Mouse (Mus musculus): ENCODE measurements around the gene Il22ra2. TPM values are rescaled to one million over a fixed set of nuclear protein-coding genes. Genes with fewer than 3 reads are reported as not detected.
"Not testable (repeated sequence)": the region's sequence is repeated elsewhere in the genome, so short reads cannot be mapped to it uniquely, and the experiment has no call there.

Gene Il22ra2
- total RNA-seq, 2 experiments from 2014 or later = not detected

DNA sequence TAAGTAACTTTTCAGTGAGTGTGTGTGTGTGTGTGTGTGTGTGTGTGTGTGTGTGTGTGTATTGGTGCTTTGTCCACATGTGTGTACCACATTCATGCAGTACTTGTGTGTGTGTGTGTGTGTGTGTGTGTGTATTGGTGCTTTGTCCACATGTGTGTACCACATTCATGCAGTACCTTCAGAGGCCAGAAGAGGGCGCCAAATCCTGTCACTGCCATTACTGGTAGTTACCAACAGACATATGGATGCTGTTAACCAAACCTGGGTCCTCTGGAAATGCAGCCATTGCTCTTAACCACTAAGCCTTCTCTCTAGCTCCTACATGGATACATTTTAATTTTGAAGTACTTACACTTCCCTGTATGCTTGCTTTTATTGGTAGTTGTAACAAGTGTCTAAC, 20.3 kb upstream of the Il22ra2 start:
- DNase-seq = not testable (repeated sequence)

DNA sequence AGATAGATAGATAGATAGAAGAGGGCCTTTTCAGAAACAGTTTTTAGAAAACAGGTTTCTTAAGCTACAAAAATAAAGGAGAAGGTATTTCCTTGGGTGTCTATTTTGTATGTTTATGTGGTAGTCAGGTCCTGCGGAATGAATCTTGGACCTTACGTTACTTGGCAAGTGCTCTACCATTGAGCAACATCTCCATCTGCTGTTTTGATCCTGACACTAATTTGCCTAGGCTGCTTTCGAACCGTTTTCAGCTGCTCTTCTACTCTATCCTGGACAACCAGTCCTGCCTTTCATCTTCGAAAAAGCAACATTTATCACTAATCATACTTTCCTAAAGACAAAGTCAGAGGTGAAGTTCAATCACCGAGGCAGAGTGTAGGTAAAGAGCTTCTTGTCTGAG, 18.6 kb upstream of the Il22ra2 start:
- no peak for DNase-seq

DNA sequence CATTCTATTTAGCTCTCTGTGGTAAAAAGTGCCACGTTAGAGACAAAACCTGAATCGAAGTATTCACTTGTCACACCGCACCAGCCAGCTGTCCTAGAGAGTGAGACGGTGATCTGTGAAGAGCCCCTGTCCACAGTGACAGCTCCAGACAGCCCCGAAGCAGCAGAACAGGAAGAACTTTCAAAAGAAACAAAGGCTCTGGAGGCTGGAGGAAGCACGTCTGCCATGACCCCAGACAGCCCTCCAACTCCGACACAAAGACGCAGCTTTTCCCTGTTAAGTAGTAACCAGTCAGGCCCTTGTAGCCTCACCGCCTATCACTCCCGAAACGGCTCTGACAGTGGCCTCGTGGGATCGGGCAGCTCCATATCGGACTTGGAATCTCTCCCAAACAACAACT, 12.7 kb upstream of the Il22ra2 start:
- no peak for DNase-seq

DNA sequence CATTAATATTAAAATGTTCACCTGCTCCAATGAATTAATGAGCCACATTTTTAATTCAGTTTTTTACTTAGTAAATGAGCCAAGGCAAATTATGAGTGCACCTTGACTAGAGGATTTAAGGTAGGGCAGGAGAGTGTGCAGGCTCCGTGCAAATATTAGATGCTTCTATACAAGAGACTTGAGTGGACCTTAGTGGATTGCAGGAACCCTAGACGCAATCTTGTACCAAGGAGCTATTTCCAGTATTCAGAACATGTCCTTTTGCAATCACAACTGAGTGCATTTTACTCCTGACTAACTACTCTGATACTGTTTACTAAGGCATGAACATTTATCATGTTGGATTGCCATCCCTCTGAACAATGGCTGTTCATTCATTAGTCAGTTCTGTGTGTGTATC, 10.2 kb upstream of the Il22ra2 start:
- DNase-seq = no peak

DNA sequence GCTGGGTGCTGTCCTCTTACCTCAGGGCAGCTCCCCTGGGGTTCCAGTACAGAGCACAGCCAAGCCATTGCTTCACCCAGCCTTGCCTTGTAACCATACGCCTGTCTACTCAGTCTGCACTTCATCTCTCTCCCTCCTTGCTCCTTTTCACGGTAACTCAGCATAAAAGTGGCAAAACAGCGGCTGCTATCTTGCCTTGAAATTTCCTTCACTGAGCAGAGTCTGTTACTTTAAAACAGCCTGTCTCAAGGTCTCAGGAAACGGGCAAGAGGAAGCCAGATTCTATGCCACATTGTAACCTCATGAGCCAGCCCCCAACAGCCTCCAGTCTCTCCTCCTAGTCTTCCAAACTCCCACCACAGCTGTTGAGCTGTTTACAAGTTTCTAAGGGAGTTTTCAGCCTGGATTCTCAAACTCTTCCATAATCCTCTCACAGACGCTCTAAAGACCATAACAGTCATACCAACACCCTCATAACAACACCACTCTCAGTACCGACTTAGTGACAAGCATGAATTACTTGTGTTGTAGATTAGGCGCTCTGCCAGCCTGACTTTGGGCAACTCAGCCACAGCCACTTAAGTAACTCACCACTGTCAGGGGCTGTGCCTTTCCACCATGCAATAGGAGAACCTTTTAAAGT, 8.6 kb upstream of the Il22ra2 start:
- DNase-seq = no peak

DNA sequence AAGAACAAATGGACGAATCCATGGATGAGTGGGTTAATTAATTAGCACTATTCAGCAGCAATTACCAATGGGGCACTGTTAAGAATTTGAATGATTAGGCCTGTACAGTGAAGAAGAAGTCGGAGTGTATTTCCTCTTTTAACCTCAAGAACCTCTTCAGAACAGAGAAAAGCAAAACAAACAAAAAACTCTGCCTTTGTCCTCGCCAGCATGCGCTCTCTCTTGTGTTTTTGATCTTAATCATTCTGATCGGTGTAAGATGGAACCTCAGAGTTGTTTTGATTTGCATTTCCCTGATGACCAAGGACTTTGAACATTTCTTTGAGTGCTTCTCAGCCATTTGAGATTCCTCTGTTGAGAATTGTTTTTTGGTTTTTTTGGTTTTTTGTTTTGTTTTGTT, 2.1 kb upstream of the Il22ra2 start:
- no peak for DNase-seq

DNA sequence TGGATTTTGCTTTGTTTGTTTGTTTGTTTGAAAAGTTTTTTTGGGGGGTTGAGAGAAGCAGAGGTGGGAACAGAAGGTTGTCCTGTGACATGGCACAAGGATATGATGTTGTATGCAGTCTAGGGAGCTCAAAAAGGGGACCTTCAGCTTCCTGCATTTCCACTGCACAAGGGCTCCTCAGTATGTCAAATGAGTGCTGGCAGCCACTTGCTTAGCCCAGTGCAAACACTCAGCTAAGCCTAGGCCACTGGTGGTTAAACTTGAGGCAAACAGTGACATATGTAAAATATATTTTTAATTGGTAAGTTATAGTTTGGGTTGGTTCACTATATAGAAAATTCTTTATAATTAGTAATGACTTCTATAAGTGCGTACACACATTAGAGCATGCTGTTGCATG, 2.8 kb downstream of the Il22ra2 start:
- no peak for DNase-seq

DNA sequence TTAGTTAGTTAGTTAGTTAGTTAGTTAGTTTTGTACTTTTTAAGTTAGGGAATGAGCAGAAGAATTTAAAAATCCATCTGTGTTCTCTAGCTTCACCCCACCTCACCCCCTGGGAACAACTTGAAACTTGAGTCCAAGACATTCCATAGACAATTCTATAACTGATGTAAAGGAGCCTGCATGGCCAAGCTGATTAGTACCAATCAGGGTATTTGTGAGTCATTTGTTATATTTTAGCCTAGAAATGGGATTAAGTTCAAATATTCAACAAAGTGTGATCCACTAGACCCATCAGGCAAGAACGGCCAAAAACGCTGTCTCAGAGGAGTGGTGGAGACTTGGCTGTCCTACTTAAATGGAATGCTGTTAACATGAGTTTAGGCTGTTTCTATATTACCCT, 5.5 kb downstream of the Il22ra2 start:
- no peak for DNase-seq

DNA sequence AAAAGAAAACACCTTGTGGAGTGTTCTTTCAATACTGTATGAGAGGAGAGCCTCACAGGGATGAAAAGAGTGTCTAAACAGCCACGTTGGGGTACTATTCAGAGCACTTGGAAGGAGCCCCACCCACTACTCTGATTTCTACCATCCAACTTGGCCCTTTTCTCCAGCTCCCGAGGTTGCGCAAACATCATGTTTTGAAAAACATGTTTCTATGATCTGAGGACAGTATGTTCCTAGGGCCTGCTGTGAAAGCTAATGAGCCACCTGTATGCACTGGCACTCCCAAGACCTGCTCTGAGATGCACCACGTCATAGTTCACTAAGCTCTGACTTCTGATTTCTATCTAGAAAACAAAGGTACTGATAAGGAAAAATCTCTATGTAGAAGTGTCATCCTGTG, 6.0 kb downstream of the Il22ra2 start:
- DNase-seq = no peak

DNA sequence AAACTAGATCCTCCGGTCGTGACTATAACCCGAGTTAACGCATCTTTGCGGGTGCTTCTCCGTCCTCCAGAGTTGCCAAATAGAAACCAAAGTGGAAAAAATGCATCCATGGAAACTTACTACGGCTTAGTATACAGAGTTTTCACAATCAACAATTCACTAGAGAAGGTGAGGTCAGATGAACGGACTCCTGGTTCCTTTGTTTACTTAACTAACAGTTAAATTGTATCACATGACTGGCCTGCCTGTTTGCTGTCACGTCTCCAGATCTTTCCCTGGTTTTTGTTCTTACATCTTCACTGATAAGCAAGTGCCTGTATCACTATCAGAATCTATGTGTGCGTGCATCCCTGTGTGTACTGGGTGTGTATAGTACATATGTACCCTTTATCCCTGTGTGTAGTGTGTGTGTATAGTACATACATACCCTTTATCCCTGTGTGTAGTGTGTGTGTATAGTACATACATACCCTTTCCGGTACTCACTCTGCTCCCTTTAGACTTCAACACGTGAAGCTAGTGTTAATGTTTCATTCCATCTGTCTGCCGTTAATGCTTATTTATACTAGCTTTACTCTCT, 9.9 kb downstream of the Il22ra2 start:
- no peak for DNase-seq

DNA sequence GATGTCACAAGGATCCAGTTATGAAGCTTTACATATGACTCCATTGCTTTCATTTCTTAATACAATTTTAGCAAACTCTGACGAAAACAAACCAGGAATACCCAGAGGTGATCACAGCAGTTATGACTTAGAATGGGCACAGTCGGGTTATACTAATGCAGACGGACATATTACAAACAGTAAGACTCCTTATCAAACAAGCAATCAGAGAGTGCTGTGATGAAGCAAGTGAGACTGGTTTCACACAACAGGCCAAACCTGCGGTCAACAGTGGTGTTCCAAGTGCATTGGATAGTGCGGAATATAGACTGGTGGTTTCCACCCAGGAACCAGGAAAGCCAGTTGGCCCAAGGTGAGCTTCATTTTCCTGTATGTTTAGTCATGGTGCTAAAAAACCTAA, 17.1 kb downstream of the Il22ra2 start:
- no peak for DNase-seq

DNA sequence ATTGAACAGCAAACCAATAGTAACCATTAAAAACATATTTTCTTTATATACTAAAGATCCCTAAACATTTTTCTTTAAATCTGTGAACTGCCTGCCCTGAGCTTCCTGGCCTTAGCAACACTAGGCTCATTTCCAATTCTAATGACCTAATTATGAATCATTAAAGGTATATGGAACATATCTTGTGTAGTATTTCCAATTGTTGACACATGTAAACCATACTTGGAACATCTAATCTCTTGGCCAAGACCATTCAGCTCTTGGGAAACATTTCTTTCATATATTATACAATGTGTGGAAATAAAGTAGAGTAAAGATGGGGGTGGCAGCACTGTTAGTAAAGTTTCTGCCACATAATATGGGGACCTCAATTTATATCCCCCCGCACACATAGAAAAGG, 17.8 kb downstream of the Il22ra2 start:
- DNase-seq = no peak

DNA sequence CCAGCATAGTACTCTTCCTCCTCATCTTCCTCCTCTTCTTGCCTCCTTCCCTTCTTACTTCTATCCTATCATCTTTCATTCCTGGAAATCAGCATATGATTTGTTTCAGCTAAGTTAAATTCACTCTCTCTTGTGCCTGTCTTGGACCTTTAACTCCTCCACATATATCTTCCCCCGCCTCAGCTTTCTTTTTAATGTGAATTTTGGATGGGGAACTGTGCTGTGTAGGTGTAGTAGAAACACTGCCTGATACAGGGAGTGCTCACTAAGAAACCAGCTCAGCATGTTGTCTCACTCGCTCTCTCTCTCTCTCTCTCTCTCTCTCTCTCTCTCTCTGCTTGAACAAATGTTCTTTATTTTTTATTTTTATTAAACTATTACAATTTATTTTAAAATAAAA, 23.3 kb downstream of the Il22ra2 start:
- no peak for DNase-seq

DNA sequence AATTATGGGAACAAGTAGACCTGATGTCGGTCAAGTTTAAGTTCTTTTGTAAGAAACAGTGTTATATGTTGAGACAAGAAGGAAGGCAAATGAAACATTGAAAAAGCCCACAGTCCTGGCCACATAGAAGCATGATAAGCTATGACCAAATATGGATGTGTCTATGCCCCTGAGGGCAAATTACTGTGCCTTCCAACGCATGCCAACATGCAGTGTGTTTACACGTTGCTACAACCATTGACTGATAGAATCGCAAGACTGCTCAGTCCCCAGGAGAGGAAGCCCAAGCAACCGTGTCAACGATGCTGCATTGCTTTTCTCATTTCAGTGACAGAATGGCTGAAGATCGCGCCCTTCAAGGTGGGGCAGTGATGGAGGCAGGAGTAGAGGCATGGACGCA, 35.6 kb downstream of the Il22ra2 start:
- no peak for DNase-seq

DNA sequence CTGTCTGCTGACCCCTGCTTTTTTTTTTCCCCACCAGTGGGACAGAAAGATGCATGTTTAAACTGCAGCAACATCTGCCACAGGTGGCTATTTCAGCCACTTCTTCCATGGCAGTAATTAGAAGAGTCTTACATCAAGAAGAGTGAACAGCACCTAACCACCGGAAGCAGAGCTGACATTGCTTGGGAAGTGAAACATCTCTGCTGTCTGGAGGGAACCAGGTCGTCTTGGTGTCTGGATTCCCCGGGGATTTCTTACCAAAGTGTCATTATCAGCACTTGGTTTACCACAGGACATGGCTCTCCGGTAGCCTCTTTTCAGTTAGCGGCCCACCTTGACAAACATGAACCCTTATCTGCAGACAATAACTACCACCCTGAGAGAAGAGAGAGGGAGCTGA, 38.2 kb downstream of the Il22ra2 start:
- no peak for DNase-seq

DNA sequence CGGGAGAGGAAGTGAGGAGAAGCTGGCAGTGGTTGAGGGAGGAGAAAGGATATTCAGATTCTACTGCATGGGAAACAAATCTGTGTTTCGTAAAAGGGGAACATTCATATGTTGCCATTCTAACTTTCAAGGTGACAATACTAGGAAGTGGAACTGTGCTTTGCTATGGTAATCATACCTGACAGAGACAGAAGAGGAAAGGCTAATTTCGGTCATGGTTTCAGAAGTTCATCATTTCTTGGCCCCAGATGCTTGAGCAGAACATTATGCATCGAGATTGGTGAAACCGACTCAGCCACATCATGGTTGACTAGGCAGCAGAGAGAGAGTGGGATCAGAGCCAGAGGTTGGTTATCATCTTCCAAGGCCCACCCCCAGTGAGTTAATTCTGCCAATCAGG, 47.2 kb downstream of the Il22ra2 start:
- no peak for DNase-seq

DNA sequence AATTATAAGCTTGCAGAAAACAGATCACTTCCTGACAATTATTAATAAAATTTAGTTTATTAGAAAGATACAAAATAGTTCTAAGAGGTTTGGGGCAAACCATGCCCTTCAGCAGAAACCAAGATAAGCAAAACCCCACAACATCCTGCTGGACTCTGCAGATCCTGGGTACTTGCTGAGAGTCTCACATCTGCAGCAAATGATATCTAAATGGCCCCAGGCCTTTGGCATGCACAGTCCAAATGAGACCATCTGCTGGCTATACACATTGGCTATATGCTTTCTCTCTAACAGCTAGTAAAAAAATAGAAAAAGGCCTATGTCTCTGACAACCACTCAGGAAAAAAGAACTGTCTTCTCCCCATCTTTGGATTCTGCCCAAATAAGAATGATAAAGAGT, 50.2 kb downstream of the Il22ra2 start:
- no peak for DNase-seq

DNA sequence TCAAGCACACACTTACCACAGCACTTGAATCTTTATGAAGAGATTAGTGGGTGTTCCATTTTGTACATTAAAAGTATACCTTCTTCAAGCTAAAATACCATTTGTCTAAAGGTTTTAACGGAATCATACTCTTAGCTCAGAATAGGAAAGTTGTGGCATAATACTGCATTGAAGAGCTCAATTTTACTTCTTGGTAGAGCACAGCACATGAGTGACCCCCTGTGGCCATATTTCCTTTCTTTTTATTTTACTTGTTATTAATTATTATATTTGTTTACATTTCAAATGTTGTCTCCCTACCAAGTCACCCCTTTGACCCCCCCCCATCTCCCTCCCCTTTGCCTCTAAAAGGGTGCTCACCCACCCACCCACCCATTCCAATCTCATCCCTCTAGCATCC, 51.3 kb downstream of the Il22ra2 start:
- DNase-seq = no peak

Other genes with a start within 250 kb of the Il22ra2 start
- gene Ifngr1, start 30.0 kb upstream of the Il22ra2 start, total RNA-seq (2021) = 10 to 100 TPM; 17.3 to 18.8 TPM
- gene Il20ra, start 90.6 kb downstream of the Il22ra2 start, total RNA-seq (2021) = not detected
- gene Slc35d3, start 229.5 kb downstream of the Il22ra2 start, total RNA-seq (2021) = under 1 TPM; 0.42 to 0.56 TPM